Mouse (Mus musculus) limb, embryonic 14.5 days (tissue): ENCODE data around the gene Maml3. TPM values are rescaled to one million over a fixed set of nuclear protein-coding genes. Genes with fewer than 3 reads are reported as not detected.
A peak's percentile ranks its signal among the peaks of the same experiment; 100 is the strongest.

ENCODE experiments used
- ATAC-seq: fragments of 200-750 bp; cut with Nextera tagmentation; 2 replicates; pipeline ENCODE4 v1.8.0; 2017; ENCODE audit warnings: low read depth, moderate number of reproducible peaks, moderate TSS enrichment; ENCODE audit not compliant: low FRiP score
- DNase-seq: peaks from one replicate; pipeline ENCODE4 v3.0.0-alpha.2; 2015; ENCODE audit warnings: low spot score
- H3K27ac ChIP-seq: fragments of 300-500 bp; sonication (generic); replicated peaks from 2 replicates; pipeline ENCODE4 v1.5.1; 2014; ENCODE audit warnings: low read depth, mild to moderate bottlenecking, low read length, moderate library complexity, mixed read lengths
- H3K27me3 ChIP-seq: fragments of 300-500 bp; sonication (generic); 2 replicates; pipeline ENCODE4 v1.6.1; 2014; ENCODE audit warnings: low read length, mixed read lengths; ENCODE audit not compliant: control insufficient read depth, insufficient read depth
- H3K36me3 ChIP-seq: fragments of 300-500 bp; sonication (generic); 2 replicates; pipeline ENCODE4 v1.6.1; 2014; ENCODE audit warnings: mild to moderate bottlenecking, low read length, moderate library complexity, mixed read lengths; ENCODE audit not compliant: control insufficient read depth, insufficient read depth
- H3K4me1 ChIP-seq: fragments of 300-500 bp; sonication (generic); 2 replicates; pipeline ENCODE4 v1.6.1; 2014; ENCODE audit warnings: antibody characterized with exemption, low read length, mixed read lengths; ENCODE audit not compliant: control insufficient read depth, insufficient read depth
- H3K4me2 ChIP-seq: fragments of 300-500 bp; sonication (generic); replicated peaks from 2 replicates; pipeline ENCODE4 v1.6.1; 2014; ENCODE audit warnings: low read depth, mild to moderate bottlenecking, low read length, moderate library complexity; ENCODE audit not compliant: severe bottlenecking
- H3K4me3 ChIP-seq: fragments of 300-500 bp; sonication (generic); replicated peaks from 2 replicates; pipeline ENCODE4 v1.5.1; 2014; ENCODE audit warnings: low read length
- H3K9ac ChIP-seq: fragments of 300-500 bp; sonication (generic); 2 replicates; pipeline ENCODE4 v1.6.1; 2014; ENCODE audit warnings: mild to moderate bottlenecking, low read depth, low read length, moderate library complexity; ENCODE audit not compliant: severe bottlenecking
- H3K9me3 ChIP-seq: fragments of 300-500 bp; sonication (generic); 2 replicates; pipeline ENCODE4 v1.6.1; 2016; ENCODE audit warnings: low read length; ENCODE audit not compliant: control insufficient read depth
- POLR2A ChIP-seq: fragments of 200-500 bp; IDR thresholded peaks from 2 replicates; pipeline ENCODE4 v1.8.0; 2012; ENCODE audit warnings: inconsistent platforms, mild to moderate bottlenecking, moderate library complexity, borderline replicate concordance; ENCODE audit not compliant: insufficient read depth, insufficient read length; ENCODE audit errors: extremely low read depth
- WGBS: fragments of 180-500 bp; shearing (Covaris S2); extraction: QIAGEN DNeasy Blood & Tissue Kit; methylation state at CpG from one replicate; pipeline ENCODE4 v1.1.7; 2014; 5-methylcytosine and 5-hydroxymethylcytosine counted together
- polyA plus RNA-seq, 2 experiments: library from polyadenylated mRNA; depleted of rRNA in 1 of 2; stranded (reverse) in 1 of 2; unstranded in 1 of 2; fragments of >200 nt; fragmentation: Nextera tagmentation in 1 of 2; extraction: Ambion mirVana in 1 of 2; gene quantifications; 2 replicates each; pipeline versions ENCODE4 v1.2.1 to v1.2.3; 2012 to 2014

The Maml3 gene
- polyA plus RNA-seq, 2 experiments: 5.4 to 5.6 TPM

- TF ChIP-seq POLR2A: no peak
- peaks cover 8% of the 10 kb centered on the region for H3K4me1 ChIP-seq
- H3K27me3 ChIP-seq: no peaks in the 10 kb centered on the region
- no peak for DNase-seq
- no peaks in the 10 kb centered on the region for H3K36me3 ChIP-seq
- H3K9ac ChIP-seq: no peak overlapping the region
- no peak overlapping the region for H3K4me3 ChIP-seq
- H3K27ac ChIP-seq: no peak overlapping the region
- no peak overlapping the region for H3K4me2 ChIP-seq
- WGBS: 80% methylated on average over 5 of the region's 5 CpGs
- ATAC-seq: no peak
- H3K9me3 ChIP-seq: no peaks in the 10 kb centered on the region
Observed at GRCm38 (mm10) chr3:51659415-51659814, 445.5 kb downstream of the Maml3 start.

- Histone ChIP-seq H3K4me2 (no peak overlapping the region), H3K4me1 (peaks cover 9% of the 10 kb centered on the region), H3K36me3 (no peaks in the 10 kb centered on the region), H3K9me3 (no peaks in the 10 kb centered on the region), H3K4me3 (no peak overlapping the region), H3K9ac (no peak overlapping the region), H3K27ac (no peak overlapping the region), H3K27me3 (no peaks in the 10 kb centered on the region)
- WGBS: 84% methylated on average over 6 of the region's 6 CpGs
- ATAC-seq (no peak), DNase-seq (no peak)
- TF ChIP-seq POLR2A: no peak
Observed at GRCm38 (mm10) chr3:51654303-51655055, 450.4 kb downstream of the Maml3 start.

- peak overlapping the region; percentile 21 for H3K4me3 ChIP-seq
- DNase-seq (peak; percentile 55), ATAC-seq (peak; percentile 63)
- peaks cover 9% of the 10 kb centered on the region for H3K4me1 ChIP-seq
- 0% methylated on average over 6 of the region's 9 CpGs for WGBS
- no peaks in the 10 kb centered on the region for H3K27me3 ChIP-seq
- TF ChIP-seq POLR2A: no peak
- H3K36me3 ChIP-seq: no peaks in the 10 kb centered on the region
- peak overlapping the region; percentile 48; the same call in 1 of the 2 replicates for H3K27ac ChIP-seq
- peak overlapping the region; percentile 36 for H3K9ac ChIP-seq
- H3K4me2 ChIP-seq: peak overlapping the region; percentile 43
- H3K9me3 ChIP-seq: no peaks in the 10 kb centered on the region
Observed at GRCm38 (mm10) chr3:51652701-51653100, 452.2 kb downstream of the Maml3 start.

GRCm38 (mm10) chr3:51652292-51652691, 452.6 kb downstream of the Maml3 start:
- WGBS: 3% methylated on average over 9 of the region's 9 CpGs
- TF ChIP-seq POLR2A: no peak

GRCm38 (mm10) chr3:51651149-51651548, 453.7 kb downstream of the Maml3 start:
- TF ChIP-seq POLR2A: no peak
- Histone ChIP-seq H3K36me3 (no peaks in the 10 kb centered on the region), H3K27ac (no peak overlapping the region), H3K4me3 (no peak overlapping the region), H3K27me3 (no peaks in the 10 kb centered on the region), H3K4me2 (no peak overlapping the region), H3K9ac (no peak overlapping the region), H3K4me1 (peaks cover 9% of the 10 kb centered on the region), H3K9me3 (no peaks in the 10 kb centered on the region)
- DNase-seq (no peak), ATAC-seq (no peak)
- 83% methylated on average over 2 of the region's 2 CpGs for WGBS

More at GRCm38 (mm10) chr3:51652292-51652691, 452.6 kb downstream of the Maml3 start:
- H3K4me2 ChIP-seq: peak overlapping the region; percentile 43
- H3K9me3 ChIP-seq: no peaks in the 10 kb centered on the region
- ATAC-seq (peak; percentile 69; the same call in 1 of the 2 replicates), DNase-seq (peak; percentile 85)
- H3K4me3 ChIP-seq: peak overlapping the region; percentile 21
- no peaks in the 10 kb centered on the region for H3K36me3 ChIP-seq
- peak overlapping the region; percentile 36 for H3K9ac ChIP-seq
- peaks cover 9% of the 10 kb centered on the region for H3K4me1 ChIP-seq
- no peaks in the 10 kb centered on the region for H3K27me3 ChIP-seq
- peak overlapping the region; percentile 48; the same call in 1 of the 2 replicates for H3K27ac ChIP-seq
